Mouse (Mus musculus): ENCODE results near the gene H13. TPM values are rescaled to one million over a fixed set of nuclear protein-coding genes. Genes with fewer than 3 reads are reported as not detected.

Gene H13
- polyA plus RNA-seq, 1 experiment: 71.3 TPM

DNA sequence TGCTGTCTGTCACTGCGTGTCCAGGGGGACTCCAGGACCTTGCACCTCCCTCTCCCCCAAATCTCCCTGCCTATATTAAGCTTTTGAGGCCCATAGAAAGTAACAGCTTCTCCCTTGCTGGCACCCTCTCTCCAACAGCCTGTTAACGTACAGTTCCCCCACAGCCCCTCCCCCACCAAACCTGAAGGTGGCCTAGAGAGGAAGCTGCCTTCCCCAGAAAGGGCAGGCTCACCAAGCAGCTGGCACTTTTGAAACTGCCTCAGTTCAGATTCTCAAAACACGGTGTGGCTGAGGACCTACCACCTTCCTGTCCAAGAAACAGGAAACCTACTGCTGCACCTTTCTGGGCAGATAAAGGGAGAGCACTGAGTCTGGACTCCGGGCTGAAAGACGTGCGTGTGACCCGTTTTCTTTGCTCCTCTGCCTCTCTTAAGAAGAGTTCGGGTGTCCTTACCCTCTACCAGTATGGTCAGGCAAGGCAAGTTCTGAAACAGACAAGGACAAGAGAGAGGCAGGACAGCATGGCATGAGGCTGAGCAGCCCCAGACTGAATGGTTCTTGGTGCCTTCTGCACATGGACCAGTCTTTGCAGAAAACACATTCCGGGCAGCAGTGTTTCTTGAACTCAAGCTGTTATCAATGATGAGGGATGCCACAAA lies 1.9 kb downstream of the H13 start:
- peak overlapping the region; percentile 51 for H3K4me3 ChIP-seq (replicated peaks; ENCODE audit: control insufficient read depth, low read depth, low read length)
- WGBS: 2% methylated on average over 9 of the region's 9 CpGs
- H3K4me1 ChIP-seq (ENCODE audit: control insufficient read depth, insufficient read depth, low read length): peaks cover 9% of the 10 kb centered on the region
- peak overlapping the region; percentile 51 for H3K27ac ChIP-seq (ENCODE audit: control insufficient read depth, insufficient read depth, low read depth, low read length, poor library complexity)
- TF ChIP-seq CTCF (IDR thresholded peaks at IDR 0.05; ENCODE audit: control insufficient read depth, insufficient read depth, low read length) (no peak), POLR2A (IDR thresholded peaks at IDR 0.05; ENCODE audit: borderline replicate concordance, control insufficient read depth, low read depth, low read length) (no peak)

DNA sequence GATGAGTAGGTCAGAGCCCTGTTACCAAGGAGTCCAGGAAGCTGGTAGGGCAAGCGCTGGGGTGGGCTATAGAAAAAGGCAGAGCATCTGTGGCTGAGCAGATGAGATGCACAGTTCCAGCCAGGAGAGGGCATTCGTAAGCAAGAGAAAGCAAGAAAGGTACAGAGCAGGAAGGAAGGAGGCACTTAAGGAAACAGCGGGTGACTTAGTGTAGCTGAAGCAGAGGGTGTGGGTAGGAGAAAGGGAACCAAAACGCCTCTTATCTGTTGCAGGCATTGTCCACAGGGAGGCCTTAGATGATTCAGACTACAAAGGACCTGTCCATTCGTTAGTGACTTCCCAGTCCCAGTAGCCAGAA lies 2.4 kb downstream of the H13 start:
- Histone ChIP-seq H3K4me3 (replicated peaks; ENCODE audit: control insufficient read depth, low read depth, low read length) (peak overlapping the region; percentile 51), H3K4me1 (ENCODE audit: control insufficient read depth, insufficient read depth, low read length) (peaks cover 9% of the 10 kb centered on the region), H3K27ac (ENCODE audit: control insufficient read depth, insufficient read depth, low read depth, low read length, poor library complexity) (peak overlapping the region; percentile 51)
- 2% methylated on average over 5 of the region's 5 CpGs for WGBS
- TF ChIP-seq POLR2A (IDR thresholded peaks at IDR 0.05; ENCODE audit: borderline replicate concordance, control insufficient read depth, low read depth, low read length) (no peak), CTCF (IDR thresholded peaks at IDR 0.05; ENCODE audit: control insufficient read depth, insufficient read depth, low read length) (peak; percentile 61)

DNA sequence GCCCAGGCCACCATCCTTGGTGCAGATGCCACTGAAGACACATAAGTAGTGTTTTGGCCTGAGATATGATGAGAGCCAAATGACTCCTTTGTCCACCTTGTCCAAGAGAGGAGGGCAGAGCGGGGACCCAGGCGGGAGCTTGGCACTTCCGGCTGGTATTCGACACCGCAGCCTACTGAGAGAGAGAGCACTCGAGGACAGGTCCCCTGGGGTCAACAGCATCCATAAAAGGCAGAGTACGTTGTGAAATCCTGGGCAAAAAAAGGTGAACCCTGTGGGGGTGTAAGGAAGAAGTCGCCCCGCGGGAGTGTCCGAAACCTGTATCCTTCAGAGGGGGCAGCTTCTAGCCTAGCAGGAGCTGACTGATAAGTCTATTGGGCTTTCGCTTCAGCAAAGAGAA lies 2.9 kb downstream of the H13 start:
- H3K4me1 ChIP-seq (ENCODE audit: control insufficient read depth, insufficient read depth, low read length): peaks cover 9% of the 10 kb centered on the region
- H3K27ac ChIP-seq (ENCODE audit: control insufficient read depth, insufficient read depth, low read depth, low read length, poor library complexity): peak overlapping the region; percentile 19
- no peak overlapping the region for H3K4me3 ChIP-seq (replicated peaks; ENCODE audit: control insufficient read depth, low read depth, low read length)
- no peak for TF ChIP-seq POLR2A (IDR thresholded peaks at IDR 0.05; ENCODE audit: borderline replicate concordance, control insufficient read depth, low read depth, low read length)
- WGBS: 44% methylated on average over 12 of the region's 12 CpGs

DNA sequence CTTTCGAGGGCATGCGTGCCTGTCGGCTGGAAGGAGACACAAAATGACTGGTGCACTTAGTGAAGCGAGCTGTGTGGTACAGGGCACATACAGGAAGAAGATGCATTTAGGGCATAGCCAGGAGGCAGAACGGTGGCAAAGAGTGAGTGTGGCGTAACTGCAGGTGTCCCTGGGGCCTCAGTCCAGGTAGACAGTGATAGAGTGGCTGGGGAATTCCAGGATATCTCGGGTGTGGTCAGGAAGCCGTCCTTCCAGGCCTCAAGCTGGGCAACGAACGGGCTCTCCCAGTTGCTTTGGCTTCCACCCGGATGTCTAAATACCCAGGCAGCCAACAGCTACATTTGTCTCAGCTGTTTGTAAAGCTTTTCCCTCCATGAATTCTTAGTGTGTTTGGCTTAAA lies 4.9 kb downstream of the H13 start:
- Histone ChIP-seq H3K4me1 (ENCODE audit: control insufficient read depth, insufficient read depth, low read length) (peaks cover 9% of the 10 kb centered on the region), H3K27ac (ENCODE audit: control insufficient read depth, insufficient read depth, low read depth, low read length, poor library complexity) (no peak overlapping the region), H3K4me3 (replicated peaks; ENCODE audit: control insufficient read depth, low read depth, low read length) (no peak overlapping the region)
- WGBS: 70% methylated on average over 11 of the region's 11 CpGs
- TF ChIP-seq CTCF (IDR thresholded peaks at IDR 0.05; ENCODE audit: control insufficient read depth, insufficient read depth, low read length) (no peak), POLR2A (IDR thresholded peaks at IDR 0.05; ENCODE audit: borderline replicate concordance, control insufficient read depth, low read depth, low read length) (no peak)

DNA sequence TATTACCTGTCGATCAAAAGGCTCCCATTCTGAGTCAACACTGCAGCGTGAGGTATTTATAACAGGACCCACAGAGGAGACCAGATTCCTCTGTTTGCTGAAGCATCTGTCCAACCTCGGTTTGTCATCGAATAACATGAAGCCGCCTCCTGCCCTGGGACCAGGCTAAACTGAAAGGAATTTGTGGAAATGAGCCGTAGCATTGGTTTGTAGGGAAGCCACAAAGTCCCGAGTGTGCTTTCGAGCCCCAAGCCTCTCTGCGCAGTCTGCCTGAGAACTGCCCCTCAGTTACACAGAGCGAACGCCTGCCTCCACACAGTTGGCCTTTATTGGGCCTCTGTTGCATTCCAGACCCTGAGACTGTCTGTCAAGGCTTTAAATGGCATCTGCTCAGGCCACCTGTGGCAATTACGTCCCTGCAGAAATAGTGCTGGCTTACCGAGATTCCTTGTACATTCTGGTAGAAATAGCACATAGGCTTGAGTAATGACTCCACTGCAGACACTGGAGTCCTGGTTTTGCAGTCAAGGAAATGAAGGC lies 6.1 kb downstream of the H13 start:
- Histone ChIP-seq H3K4me3 (replicated peaks; ENCODE audit: control insufficient read depth, low read depth, low read length) (no peak overlapping the region), H3K4me1 (ENCODE audit: control insufficient read depth, insufficient read depth, low read length) (peaks cover 9% of the 10 kb centered on the region)
- WGBS: 76% methylated on average over 13 of the region's 13 CpGs

DNA sequence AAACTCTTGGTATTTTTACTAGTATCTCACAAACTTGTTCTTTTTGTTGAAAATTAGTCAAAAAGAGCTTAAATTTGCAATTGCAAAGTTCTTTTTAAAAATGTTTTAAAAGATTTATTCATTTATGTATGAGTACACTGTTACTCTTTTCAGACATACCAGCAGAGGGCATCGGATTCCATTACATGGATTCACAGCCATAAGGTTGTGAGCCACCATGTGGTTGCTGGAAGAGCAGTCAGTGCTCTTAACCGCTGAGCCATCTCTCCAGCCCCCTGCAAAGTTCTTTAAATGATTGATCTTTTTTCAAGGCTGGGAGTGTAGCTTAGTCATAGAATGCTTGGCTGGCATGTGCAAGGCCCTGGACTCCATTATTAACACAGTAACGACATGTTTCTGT lies 9.0 kb downstream of the H13 start:
- Histone ChIP-seq H3K4me1 (ENCODE audit: control insufficient read depth, insufficient read depth, low read length) (peaks cover 4% of the 10 kb centered on the region), H3K4me3 (replicated peaks; ENCODE audit: control insufficient read depth, low read depth, low read length) (no peak overlapping the region), H3K27ac (ENCODE audit: control insufficient read depth, insufficient read depth, low read depth, low read length, poor library complexity) (no peak overlapping the region)
- TF ChIP-seq CTCF (IDR thresholded peaks at IDR 0.05; ENCODE audit: control insufficient read depth, insufficient read depth, low read length) (peak; percentile 41), POLR2A (IDR thresholded peaks at IDR 0.05; ENCODE audit: borderline replicate concordance, control insufficient read depth, low read depth, low read length) (no peak)
- WGBS: 51% methylated on average over 3 of the region's 3 CpGs

More for the DNA sequence above, 6.1 kb downstream of the H13 start:
- no peak overlapping the region for H3K27ac ChIP-seq (ENCODE audit: control insufficient read depth, insufficient read depth, low read depth, low read length, poor library complexity)
- TF ChIP-seq POLR2A (IDR thresholded peaks at IDR 0.05; ENCODE audit: borderline replicate concordance, control insufficient read depth, low read depth, low read length): no peak
- no peak for TF ChIP-seq CTCF (IDR thresholded peaks at IDR 0.05; ENCODE audit: control insufficient read depth, insufficient read depth, low read length)

DNA sequence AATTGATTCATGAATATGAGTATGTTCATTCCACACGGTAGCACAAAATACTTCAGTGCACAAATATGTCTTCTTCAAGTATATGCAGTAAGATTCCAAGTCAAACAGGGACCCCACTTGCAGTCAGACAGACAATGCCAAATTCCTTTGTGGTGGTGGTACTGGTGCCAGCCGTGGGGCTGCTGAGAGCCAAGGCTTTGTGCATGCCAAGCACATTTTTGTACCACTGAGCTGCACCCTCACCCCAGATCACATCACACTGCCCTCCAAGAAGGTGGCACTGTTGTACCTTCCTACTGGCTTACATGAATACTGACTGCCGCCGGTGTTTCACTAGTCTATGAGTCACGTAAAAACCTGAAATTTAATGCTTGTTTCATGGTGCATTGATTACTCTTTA lies 9.7 kb downstream of the H13 start:
- H3K4me3 ChIP-seq (replicated peaks; ENCODE audit: control insufficient read depth, low read depth, low read length): no peak overlapping the region
- peaks cover 4% of the 10 kb centered on the region for H3K4me1 ChIP-seq (ENCODE audit: control insufficient read depth, insufficient read depth, low read length)

DNA sequence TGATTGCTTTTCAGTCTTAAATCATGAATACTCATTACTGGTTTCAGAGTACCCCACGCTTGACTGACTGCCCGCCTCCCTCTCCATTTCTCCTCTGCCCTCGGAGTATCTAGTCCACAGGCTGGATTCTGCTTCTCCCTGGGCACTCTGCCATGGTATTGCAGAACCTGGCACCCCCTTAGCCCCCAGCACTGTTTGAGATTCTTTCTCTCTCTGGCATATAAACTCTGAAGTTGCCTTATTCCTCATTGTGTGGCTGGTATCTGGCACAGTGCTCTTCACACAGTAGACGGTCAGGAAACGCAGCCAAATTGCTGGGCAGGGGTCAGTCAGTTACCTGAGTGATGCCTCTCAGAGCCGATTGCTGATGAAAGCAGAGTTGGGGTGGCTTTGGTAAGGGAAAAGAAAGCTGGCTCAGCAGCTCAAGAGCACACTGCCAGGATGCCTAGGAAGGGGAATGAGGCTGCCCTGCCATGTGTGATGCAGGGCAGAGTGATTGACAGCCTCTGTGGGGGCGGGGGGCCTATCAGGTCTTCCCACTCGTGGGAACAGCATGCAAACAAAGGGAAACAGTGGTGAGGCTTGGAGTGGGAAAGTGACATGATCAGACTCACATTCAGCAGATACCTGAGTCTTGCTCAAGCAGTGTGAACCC lies 10.6 kb downstream of the H13 start:
- WGBS: 72% methylated on average over 8 of the region's 8 CpGs
- TF ChIP-seq POLR2A (IDR thresholded peaks at IDR 0.05; ENCODE audit: borderline replicate concordance, control insufficient read depth, low read depth, low read length): no peak
- no peak for TF ChIP-seq CTCF (IDR thresholded peaks at IDR 0.05; ENCODE audit: control insufficient read depth, insufficient read depth, low read length)
- Histone ChIP-seq H3K27ac (ENCODE audit: control insufficient read depth, insufficient read depth, low read depth, low read length, poor library complexity) (no peak overlapping the region), H3K4me1 (ENCODE audit: control insufficient read depth, insufficient read depth, low read length) (peaks cover 2% of the 10 kb centered on the region; the same call in 1 of the 2 replicates), H3K4me3 (replicated peaks; ENCODE audit: control insufficient read depth, low read depth, low read length) (no peak overlapping the region)

More for the DNA sequence above, 9.7 kb downstream of the H13 start:
- WGBS: 86% methylated on average over 5 of the region's 5 CpGs
- H3K27ac ChIP-seq (ENCODE audit: control insufficient read depth, insufficient read depth, low read depth, low read length, poor library complexity): no peak overlapping the region
- no peak for TF ChIP-seq POLR2A (IDR thresholded peaks at IDR 0.05; ENCODE audit: borderline replicate concordance, control insufficient read depth, low read depth, low read length)
- TF ChIP-seq CTCF (IDR thresholded peaks at IDR 0.05; ENCODE audit: control insufficient read depth, insufficient read depth, low read length): no peak
